Mouse (Mus musculus): Measurements from ENCODE around the gene Lrp1.

- TF ChIP-seq CTCF (IDR thresholded peaks at IDR 0.05; ENCODE audit: insufficient read depth, low read depth, low read length) (no peak), POLR2A (IDR thresholded peaks at IDR 0.05; ENCODE audit: insufficient read depth, low read depth, low read length) (no peak)
Measured at GRCm38 (mm10) chr10:127526681-127527080, 94.3 kb downstream of the Lrp1 start.
